12 mouse cellular contexts compared by ENCODE assay signal in genomic region chr1:60469491-60469890, GRCm38 (mm10).
"Had no signal": no experiment of that assay in that cellular context is flagged by ENCODE, and none has a peak within 500 bp of the region (broad histone marks: within the 10 kb centered on the region; RNA-seq: fewer than 3 reads in every experiment).

No protein-coding gene starts in this region.

- H3K27ac ChIP-seq: limb, embryonic 15.5 days; liver, embryonic 12.5 days; lung, embryonic 15.5 days; midbrain, embryonic 13.5 days; neural tube, embryonic 15.5 days; stomach, embryonic 15.5 days had no signal

- DNase-seq: kidney, adult 18-20 months; kidney, postnatal 10 days; layer of hippocampus, adult 9-11 months; layer of hippocampus, postnatal 36 days; left cerebral cortex, postnatal 4 days; thymus, postnatal 36 days had no signal

- ATAC-seq: liver, embryonic 12.5 days; midbrain, embryonic 13.5 days had no signal

- H3K4me3 ChIP-seq: limb, embryonic 15.5 days; liver, embryonic 12.5 days; lung, embryonic 15.5 days; midbrain, embryonic 13.5 days; neural tube, embryonic 15.5 days; stomach, embryonic 15.5 days had no signal
